Mouse (Mus musculus): ENCODE measurements at regions not wholly inside any gene's neighbourhood (a gene's known extent, or its start where the extent isn't known, plus 50 kb on each side); places are given as distances from the start of the nearest gene placed in this dataset.

- no peak for DNase-seq
These were observed 165.7 kb downstream of the Lrrc3b start for GRCm38 (mm10) chr14:15273107-15273506.

GRCm38 (mm10) chr14:15272364-15272763 lies 166.4 kb downstream of the Lrrc3b start:
- no peak for DNase-seq

- no peak for DNase-seq
These were observed 172.5 kb downstream of the Lrrc3b start for GRCm38 (mm10) chr14:15266287-15266686.

GRCm38 (mm10) chr14:15262996-15263395 lies 175.8 kb downstream of the Lrrc3b start:
- no peak for DNase-seq

- DNase-seq, result peak; percentile 8
These were observed 183.1 kb downstream of the Lrrc3b start for GRCm38 (mm10) chr14:15255729-15256128.

GRCm38 (mm10) chr14:15205626-15206025 lies 233.2 kb downstream of the Lrrc3b start:
- DNase-seq, result no peak

GRCm38 (mm10) chr14:15204284-15204683 lies 234.5 kb downstream of the Lrrc3b start:
- DNase-seq, result no peak

All from right cerebral cortex, postnatal 25 days (tissue).